ENCODE assay signal across 8 mouse cellular contexts in the genomic region with DNA sequence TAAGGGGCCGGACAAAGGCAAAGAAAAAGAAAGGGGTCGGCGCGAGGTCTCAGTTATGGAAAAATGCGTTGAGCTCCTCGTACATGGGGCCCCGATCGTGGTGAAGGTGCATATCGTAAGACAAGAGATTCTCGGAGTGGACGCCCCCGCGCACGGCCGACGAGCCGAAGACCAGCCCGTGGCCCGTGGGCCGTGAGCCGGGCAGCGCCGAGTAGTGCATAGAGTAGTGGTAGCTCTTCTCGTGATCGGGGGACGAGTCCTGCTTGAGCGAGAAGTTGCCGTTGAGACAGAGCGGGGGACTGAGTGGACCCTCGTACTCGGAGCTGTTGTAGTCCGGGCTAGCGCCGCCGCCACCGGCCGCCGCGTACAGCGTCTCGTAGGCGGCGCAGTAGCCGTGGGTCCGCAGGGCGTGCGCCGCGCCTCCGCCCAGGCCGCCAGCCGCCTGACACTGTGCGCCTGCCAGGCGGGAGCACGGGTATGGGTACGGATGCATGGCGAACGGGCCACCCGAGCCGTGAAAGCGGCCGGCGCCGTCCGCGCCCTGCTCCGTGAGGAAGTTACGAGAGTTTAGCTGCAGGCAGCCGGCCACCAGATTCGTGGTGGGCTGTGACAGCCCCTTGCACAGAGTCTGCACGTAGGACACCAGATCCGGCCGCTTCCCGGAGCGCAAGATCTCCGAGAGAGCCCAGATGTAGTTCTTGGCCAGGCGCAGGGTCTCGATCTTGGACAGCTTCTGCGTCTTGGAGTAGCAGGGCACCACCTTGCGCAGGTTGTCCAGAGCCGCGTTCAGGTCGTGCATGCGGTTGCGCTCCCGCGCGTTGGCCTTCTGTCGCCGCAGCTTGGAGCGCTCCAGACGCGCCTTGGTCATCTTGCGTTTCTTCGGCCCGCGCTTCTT. TPM values are rescaled to one million over a fixed set of nuclear protein-coding genes. Genes with fewer than 3 reads are reported as not detected.
A peak's percentile ranks its signal among the peaks of the same experiment; 100 is the strongest.
DNase-seq lines count a peak whose midpoint lies in the region; ATAC-seq and TF ChIP-seq lines count a peak whose summit lies in the region.

No protein-coding gene starts in this region.

- TF ChIP-seq CTCF in lung, embryonic 14.5 days (IDR thresholded peaks at IDR 0.05; ENCODE audit: low read depth) = no peak
- no peak for TF ChIP-seq CTCF in cortical plate, adult 2 months (IDR thresholded peaks at IDR 0.05; ENCODE audit: extremely low read depth, insufficient read depth, low read length)

- TF ChIP-seq POLR2A in cortical plate, adult 2 months (IDR thresholded peaks at IDR 0.05; ENCODE audit: extremely low read depth, insufficient read depth, low read length) = no peak

- H3K27ac ChIP-seq in lung, embryonic 14.5 days (ENCODE audit: low read depth) = no peak overlapping the region
- peak overlapping the region; percentile 84 for H3K27ac ChIP-seq in cortical plate, adult 2 months (ENCODE audit: insufficient read depth, low read length)
- peak overlapping the region; percentile 14; the same call in 1 of the 2 replicates for H3K27ac ChIP-seq in hindbrain, embryonic 12.5 days
- H3K27ac ChIP-seq in midbrain, embryonic 15.5 days = no peak overlapping the region; the same call in 1 of the 2 replicates

- peak overlapping the region; percentile 24 for H3K4me3 ChIP-seq in lung, embryonic 14.5 days (ENCODE audit: low read depth, low read length)
- peak overlapping the region; percentile 93 for H3K4me3 ChIP-seq in cortical plate, adult 2 months (ENCODE audit: insufficient read depth, low read length)
- H3K4me3 ChIP-seq in hindbrain, embryonic 12.5 days = peak overlapping the region; percentile 40
- H3K4me3 ChIP-seq in midbrain, embryonic 15.5 days = peak overlapping the region; percentile 30

- no peak; the same call in 1 of the 2 replicates for ATAC-seq in lung, embryonic 14.5 days (ENCODE audit: insufficient read depth)
- peak; percentile 12; the same call in 1 of the 2 replicates for ATAC-seq in hindbrain, embryonic 12.5 days (ENCODE audit: low FRiP score)
- ATAC-seq in midbrain, embryonic 15.5 days (replicated peaks) = no peak

- H3K36me3 ChIP-seq in lung, embryonic 14.5 days (ENCODE audit: insufficient read depth) = no peaks in the 10 kb centered on the region
- H3K36me3 ChIP-seq in hindbrain, embryonic 12.5 days = no peaks in the 10 kb centered on the region
- no peaks in the 10 kb centered on the region for H3K36me3 ChIP-seq in midbrain, embryonic 15.5 days (replicated peaks)

- H3K9me3 ChIP-seq in lung, embryonic 14.5 days (ENCODE audit: low read depth, low read length) = no peaks in the 10 kb centered on the region
- no peaks in the 10 kb centered on the region for H3K9me3 ChIP-seq in hindbrain, embryonic 12.5 days (replicated peaks)
- no peaks in the 10 kb centered on the region for H3K9me3 ChIP-seq in midbrain, embryonic 15.5 days

- no peak overlapping the region for H3K9ac ChIP-seq in lung, embryonic 14.5 days
- peak overlapping the region; percentile 62 for H3K9ac ChIP-seq in hindbrain, embryonic 12.5 days
- no peak overlapping the region for H3K9ac ChIP-seq in midbrain, embryonic 15.5 days

- peak overlapping the region; percentile 44 for H3K4me2 ChIP-seq in lung, embryonic 14.5 days
- H3K4me2 ChIP-seq in hindbrain, embryonic 12.5 days (replicated peaks) = peak overlapping the region; percentile 52
- peak overlapping the region; percentile 38 for H3K4me2 ChIP-seq in midbrain, embryonic 15.5 days

- peaks cover 100% of the 10 kb centered on the region for H3K27me3 ChIP-seq in lung, embryonic 14.5 days (ENCODE audit: insufficient read depth, low read length)
- H3K27me3 ChIP-seq in hindbrain, embryonic 12.5 days = peaks cover 98% of the 10 kb centered on the region
- H3K27me3 ChIP-seq in midbrain, embryonic 15.5 days (replicated peaks) = peaks cover 91% of the 10 kb centered on the region

- DNase-seq in lung, embryonic 14.5 days = peak; percentile 22
- DNase-seq in lung, postnatal 4 days = no peak
- DNase-seq in ovary, adult 18-20 months (ENCODE audit: low spot score) = no peak
- DNase-seq in gastrocnemius, postnatal 10 days = no peak
- no peak for DNase-seq in right cerebral cortex, adult 18-20 months

- 1% methylated on average over 92 of the region's 97 CpGs for WGBS in lung, embryonic 14.5 days
- WGBS in hindbrain, embryonic 12.5 days = 1% methylated on average over 97 of the region's 97 CpGs
- under 1% methylated on average over 97 of the region's 97 CpGs for WGBS in midbrain, embryonic 15.5 days

- H3K4me1 ChIP-seq in lung, embryonic 14.5 days (ENCODE audit: insufficient read depth) = no peaks in the 10 kb centered on the region
- peaks cover 5% of the 10 kb centered on the region for H3K4me1 ChIP-seq in cortical plate, adult 2 months (ENCODE audit: control insufficient read depth, insufficient read depth, low read length)
- H3K4me1 ChIP-seq in hindbrain, embryonic 12.5 days = peaks cover 17% of the 10 kb centered on the region
- H3K4me1 ChIP-seq in midbrain, embryonic 15.5 days = peaks cover 28% of the 10 kb centered on the region

RNA-seq across cellular contexts. Expression of a gene that starts 2.1 kb away (rescaled TPM):
- not detected in 2 replicates for polyA plus RNA-seq in lung, embryonic 14.5 days (2014; fragmentation: Nextera tagmentation; extraction: Ambion mirVana)
- polyA plus RNA-seq in cortical plate, adult 2 months (2012; rRNA removed) = 45.0 and 57.2 TPM in 2 replicates
- 7.2 and 10.2 TPM in 2 replicates for polyA plus RNA-seq in hindbrain, embryonic 12.5 days (2016; fragmentation: Nextera tagmentation; extraction: Ambion mirVana)
- 6.5 and 9.0 TPM in 2 replicates for polyA plus RNA-seq in midbrain, embryonic 15.5 days (2015; fragmentation: Nextera tagmentation; extraction: Ambion mirVana)
- not detected for total RNA-seq in gastrocnemius, postnatal 10 days (2021)

RNA-seq across cellular contexts. Expression of a gene that starts 20.8 kb away (rescaled TPM):
- polyA plus RNA-seq in lung, embryonic 14.5 days (2014; fragmentation: Nextera tagmentation; extraction: Ambion mirVana) = 0.53 and 1.3 TPM in 2 replicates
- 127 and 322 TPM in 2 replicates for polyA plus RNA-seq in cortical plate, adult 2 months (2012; rRNA removed)
- polyA plus RNA-seq in hindbrain, embryonic 12.5 days (2016; fragmentation: Nextera tagmentation; extraction: Ambion mirVana) = 0.37 and 0.52 TPM in 2 replicates
- 2.0 and 4.0 TPM in 2 replicates for polyA plus RNA-seq in midbrain, embryonic 15.5 days (2015; fragmentation: Nextera tagmentation; extraction: Ambion mirVana)
- under 1 TPM; 0.35 to 0.70 TPM for total RNA-seq in gastrocnemius, postnatal 10 days (2021)

RNA-seq across cellular contexts. Expression of a gene that starts 30.8 kb away (rescaled TPM):
- 38.2 and 42.7 TPM in 2 replicates for polyA plus RNA-seq in lung, embryonic 14.5 days (2014; fragmentation: Nextera tagmentation; extraction: Ambion mirVana)
- polyA plus RNA-seq in cortical plate, adult 2 months (2012; rRNA removed) = 63.2 and 70.8 TPM in 2 replicates
- 49.0 and 50.0 TPM in 2 replicates for polyA plus RNA-seq in hindbrain, embryonic 12.5 days (2016; fragmentation: Nextera tagmentation; extraction: Ambion mirVana)
- polyA plus RNA-seq in midbrain, embryonic 15.5 days (2015; fragmentation: Nextera tagmentation; extraction: Ambion mirVana) = 38.2 and 44.6 TPM in 2 replicates
- 10 to 100 TPM; 11.4 to 12.1 TPM for total RNA-seq in gastrocnemius, postnatal 10 days (2021)

RNA-seq across cellular contexts. Expression of a gene that starts 56.2 kb away (rescaled TPM):
- polyA plus RNA-seq in lung, embryonic 14.5 days (2014; fragmentation: Nextera tagmentation; extraction: Ambion mirVana) = 3.8 TPM in 1 of 2 replicates, not detected in the other
- polyA plus RNA-seq in cortical plate, adult 2 months (2012; rRNA removed) = 13.6 and 17.7 TPM in 2 replicates
- 0.31 and 1.7 TPM in 2 replicates for polyA plus RNA-seq in hindbrain, embryonic 12.5 days (2016; fragmentation: Nextera tagmentation; extraction: Ambion mirVana)
- polyA plus RNA-seq in midbrain, embryonic 15.5 days (2015; fragmentation: Nextera tagmentation; extraction: Ambion mirVana) = 0.43 TPM in 1 of 2 replicates, not detected in the other
- 100 to 1,000 TPM; 585 to 712 TPM for total RNA-seq in gastrocnemius, postnatal 10 days (2021)

RNA-seq across cellular contexts. Expression of a gene that starts 58.9 kb away (rescaled TPM):
- polyA plus RNA-seq in lung, embryonic 14.5 days (2014; fragmentation: Nextera tagmentation; extraction: Ambion mirVana) = not detected in 2 replicates
- polyA plus RNA-seq in cortical plate, adult 2 months (2012; rRNA removed) = 0.13 and 0.40 TPM in 2 replicates
- polyA plus RNA-seq in hindbrain, embryonic 12.5 days (2016; fragmentation: Nextera tagmentation; extraction: Ambion mirVana) = 1.0 and 1.1 TPM in 2 replicates
- 1.2 and 1.3 TPM in 2 replicates for polyA plus RNA-seq in midbrain, embryonic 15.5 days (2015; fragmentation: Nextera tagmentation; extraction: Ambion mirVana)
- under 1 TPM; 0.28 to 0.77 TPM for total RNA-seq in gastrocnemius, postnatal 10 days (2021)

Comparison
In these comparisons a context has a peak if more than half of its experiments do, and no peak if none do; other contexts are left out.
1. H3K27ac ChIP-seq: peak in cortical plate, adult 2 months (single experiment) and hindbrain, embryonic 12.5 days (single experiment); none in lung, embryonic 14.5 days (single experiment) and midbrain, embryonic 15.5 days (single experiment).
2. H3K4me3 ChIP-seq: peak in every context shown above with its lines; median percentile 93 in cortical plate, adult 2 months; 40 in hindbrain, embryonic 12.5 days; 30 in midbrain, embryonic 15.5 days; 24 in lung, embryonic 14.5 days.
3. RNA of a gene that starts 20.8 kb away (polyA plus RNA-seq): 127 to 322 TPM in cortical plate, adult 2 months; 2.0 to 4.0 TPM in midbrain, embryonic 15.5 days, 0.53 to 1.3 TPM in lung, embryonic 14.5 days and 0.37 to 0.52 TPM in hindbrain, embryonic 12.5 days; every median in the first group is over 10 times any median in the second.
4. Peak in every context shown above with its lines, with median percentiles within 50 percentile points of each other: H3K4me2 ChIP-seq.